Mouse (Mus musculus): ENCODE measurements around the gene Lypd6b.

The Lypd6b gene

GRCm38 (mm10) chr2:49771172-49771571 lies 16.3 kb upstream of the Lypd6b start:
- no peak for DNase-seq

GRCm38 (mm10) chr2:49773194-49773931 lies 14.1 kb upstream of the Lypd6b start:
- DNase-seq: no peak

- no peak for DNase-seq
Measured at GRCm38 (mm10) chr2:49774180-49774579, 13.3 kb upstream of the Lypd6b start.

GRCm38 (mm10) chr2:49775187-49775586 lies 12.3 kb upstream of the Lypd6b start:
- DNase-seq: no peak

GRCm38 (mm10) chr2:49775735-49776134 lies 11.8 kb upstream of the Lypd6b start:
- DNase-seq: no peak

GRCm38 (mm10) chr2:49776407-49776806 lies 11.1 kb upstream of the Lypd6b start:
- no peak for DNase-seq

- DNase-seq: no peak
Measured at GRCm38 (mm10) chr2:49788051-49788418, 547 bp downstream of the Lypd6b start.

GRCm38 (mm10) chr2:49788643-49789042 lies 1.2 kb downstream of the Lypd6b start:
- no peak for DNase-seq

GRCm38 (mm10) chr2:49789078-49789477 lies 1.6 kb downstream of the Lypd6b start:
- DNase-seq: no peak

- no peak for DNase-seq
Measured at GRCm38 (mm10) chr2:49789504-49789903, 2.0 kb downstream of the Lypd6b start.

GRCm38 (mm10) chr2:49797444-49798143 lies 10.1 kb downstream of the Lypd6b start:
- DNase-seq: no peak

- DNase-seq: no peak
Measured at GRCm38 (mm10) chr2:49804448-49804847, 17.0 kb downstream of the Lypd6b start.

- DNase-seq: no peak
Measured at GRCm38 (mm10) chr2:49805736-49806371, 18.4 kb downstream of the Lypd6b start.

GRCm38 (mm10) chr2:49809496-49809895 lies 22.0 kb downstream of the Lypd6b start:
- DNase-seq: no peak

GRCm38 (mm10) chr2:49811420-49811819 lies 23.9 kb downstream of the Lypd6b start:
- no peak for DNase-seq

GRCm38 (mm10) chr2:49811871-49812363 lies 24.4 kb downstream of the Lypd6b start:
- DNase-seq: peak; percentile 60

- DNase-seq: no peak
Measured at GRCm38 (mm10) chr2:49813151-49813550, 25.7 kb downstream of the Lypd6b start.

- no peak for DNase-seq
Measured at GRCm38 (mm10) chr2:49814011-49814410, 26.5 kb downstream of the Lypd6b start.

GRCm38 (mm10) chr2:49815696-49816320 lies 28.3 kb downstream of the Lypd6b start:
- no peak for DNase-seq

- DNase-seq: no peak
Measured at GRCm38 (mm10) chr2:49816549-49816948, 29.1 kb downstream of the Lypd6b start.

GRCm38 (mm10) chr2:49817151-49817550 lies 29.7 kb downstream of the Lypd6b start:
- no peak for DNase-seq

- DNase-seq: no peak
Measured at GRCm38 (mm10) chr2:49818126-49818525, 30.6 kb downstream of the Lypd6b start.

GRCm38 (mm10) chr2:49822312-49822711 lies 34.8 kb downstream of the Lypd6b start:
- DNase-seq: no peak

Data from cerebellum, adult 9-11 months (tissue).